Mouse (Mus musculus) spleen, adult 2 months (tissue): Measurements from ENCODE around the gene Krtap15. TPM values are rescaled to one million over a fixed set of nuclear protein-coding genes. Genes with fewer than 3 reads are reported as not detected.

Experiments used
- DNase-seq, 2 experiments: peaks; one replicate each; pipeline versions ENCODE4 v3.0.0 to v3.0.0-alpha.2; 2012 to 2021; ENCODE audit warnings: low spot score in 2 of 2, low read depth in 1 of 2
- H3K27ac ChIP-seq: fragments of 200-500 bp; 2 replicates; pipeline ENCODE4 v1.5.1; 2012; ENCODE audit warnings: low read length, inconsistent platforms; ENCODE audit not compliant: insufficient read depth
- H3K27me3 ChIP-seq: fragments of 200-500 bp; 2 replicates; pipeline ENCODE4 v1.6.1; 2012; ENCODE audit warnings: mild to moderate bottlenecking, moderate library complexity, low read length, inconsistent platforms; ENCODE audit not compliant: control insufficient read depth, insufficient read depth
- H3K36me3 ChIP-seq: fragments of 200-500 bp; 2 replicates; pipeline ENCODE4 v1.6.1; 2012; ENCODE audit warnings: mild to moderate bottlenecking, low read length, inconsistent platforms; ENCODE audit not compliant: control insufficient read depth, insufficient read depth
- H3K4me1 ChIP-seq: fragments of 200-500 bp; 2 replicates; pipeline ENCODE4 v1.6.1; 2011; ENCODE audit warnings: inconsistent platforms; ENCODE audit not compliant: control insufficient read depth, insufficient read depth, insufficient read length
- H3K4me3 ChIP-seq: fragments of 200-500 bp; 2 replicates; pipeline ENCODE4 v1.5.1; 2011; ENCODE audit warnings: mild to moderate bottlenecking, inconsistent platforms; ENCODE audit not compliant: insufficient read depth, insufficient read length; ENCODE audit errors: extremely low read depth
- CTCF ChIP-seq: fragments of 200-500 bp; IDR thresholded peaks from 2 replicates; pipeline ENCODE4 v1.5.1; 2011; ENCODE audit warnings: mild to moderate bottlenecking, inconsistent platforms; ENCODE audit not compliant: insufficient read depth, insufficient read length, insufficient replicate concordance; ENCODE audit errors: extremely low read depth
- POLR2A ChIP-seq: fragments of 200-500 bp; IDR thresholded peaks from 2 replicates; pipeline ENCODE4 v1.6.1; 2011; ENCODE audit warnings: low read depth, low read length, inconsistent platforms
- WGBS: fragments of 180-500 bp; shearing (Covaris S2); methylation state at CpG from one replicate; pipeline ENCODE4 v1.1.7; 2018; 5-methylcytosine and 5-hydroxymethylcytosine counted together
- polyA plus RNA-seq: library from polyadenylated mRNA; depleted of rRNA; stranded (reverse); fragments of >200 nt; gene quantifications from 2 replicates; pipeline ENCODE4 v1.2.3, GENCODE M21; 2012; rRNA removed

Gene Krtap15
- polyA plus RNA-seq, 1 experiment, result not detected

DNA sequence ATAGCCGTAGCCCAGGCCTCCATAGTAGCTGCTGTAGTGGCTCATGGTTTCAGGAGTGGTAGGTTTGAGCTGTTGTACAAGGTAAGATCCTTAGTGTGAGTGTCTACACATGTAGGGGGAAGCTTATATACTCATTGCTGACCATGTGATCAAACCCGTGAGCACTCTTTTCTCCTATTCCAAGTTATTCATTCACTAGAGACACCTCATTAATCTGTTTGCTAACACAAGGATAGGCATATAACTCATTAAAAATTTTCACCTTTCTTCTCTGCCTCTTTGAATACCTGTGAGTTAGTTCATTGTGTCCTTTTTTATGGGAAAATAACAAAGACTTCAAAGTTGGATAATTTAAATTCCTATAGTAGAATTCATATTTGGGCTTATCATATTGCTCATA, 57.9 kb downstream of the Krtap15 start, which contains the start of gene Krtap19-3:
Krtap19-3 (minus strand) TSS at position 101 of the 400 bp plus-strand sequence.
- Histone ChIP-seq H3K4me1 (no peaks in the 10 kb centered on the region), H3K27ac (no peak within 1 kb of the TSS), H3K36me3 (no peaks in the 10 kb centered on the region), H3K4me3 (no peak within 1 kb of the TSS), H3K27me3 (no peaks in the 10 kb centered on the region)
- no peak for TF ChIP-seq CTCF
- no peak for TF ChIP-seq POLR2A
- DNase-seq, result no peak
- WGBS, result 93% methylated on average over 2 of the region's 2 CpGs

Other genes starting within 250 kb of the Krtap15 start
- not detected in 2 replicates for gene Krtap24-1, start 207.9 kb upstream of the Krtap15 start, polyA plus RNA-seq
- not detected in 2 replicates for gene 2310079G19Rik, start 192.5 kb upstream of the Krtap15 start, polyA plus RNA-seq
- not detected in 2 replicates for gene Krtap26-1, start 172.4 kb upstream of the Krtap15 start, polyA plus RNA-seq
- gene Krtap27-1, start 148.5 kb upstream of the Krtap15 start, polyA plus RNA-seq, result not detected in 2 replicates
- gene 2310061N02Rik, start 112.3 kb upstream of the Krtap15 start, polyA plus RNA-seq, result not detected in 2 replicates
- not detected in 2 replicates for gene Krtap13-1, start 91.4 kb upstream of the Krtap15 start, polyA plus RNA-seq
- not detected in 2 replicates for gene Krtap13, start 68.6 kb upstream of the Krtap15 start, polyA plus RNA-seq
- not detected in 2 replicates for gene 2310034C09Rik, start 61.4 kb upstream of the Krtap15 start, polyA plus RNA-seq
- gene 2310057N15Rik, start 46.0 kb upstream of the Krtap15 start, polyA plus RNA-seq, result not detected in 2 replicates
- not detected in 2 replicates for gene Gm5965, start 42.3 kb upstream of the Krtap15 start, polyA plus RNA-seq
- gene Gm20741, start 8.0 kb upstream of the Krtap15 start, polyA plus RNA-seq, result not detected in 2 replicates
- not detected in 2 replicates for gene Krtap14, start 5.9 kb downstream of the Krtap15 start, polyA plus RNA-seq
- not detected in 2 replicates for gene Krtap19-1, start 49.2 kb downstream of the Krtap15 start, polyA plus RNA-seq
- not detected in 2 replicates for gene Krtap19-2, start 54.1 kb downstream of the Krtap15 start, polyA plus RNA-seq
- gene Krtap19-3, start 57.8 kb downstream of the Krtap15 start, polyA plus RNA-seq, result not detected in 2 replicates
- not detected in 2 replicates for gene Krtap19-4, start 64.9 kb downstream of the Krtap15 start, polyA plus RNA-seq
- gene Krtap19-5, start 76.2 kb downstream of the Krtap15 start, polyA plus RNA-seq, result not detected in 2 replicates
- not detected in 2 replicates for gene Krtap19-9b, start 112.0 kb downstream of the Krtap15 start, polyA plus RNA-seq
- gene Krtap16-3, start 142.7 kb downstream of the Krtap15 start, polyA plus RNA-seq, result not detected in 2 replicates
- not detected in 2 replicates for gene Krtap22-2, start 190.5 kb downstream of the Krtap15 start, polyA plus RNA-seq
- gene Gm10229, start 195.1 kb downstream of the Krtap15 start, polyA plus RNA-seq, result not detected in 2 replicates
- not detected in 2 replicates for gene Krtap6-1, start 211.5 kb downstream of the Krtap15 start, polyA plus RNA-seq
- not detected in 2 replicates for gene Gm10228, start 221.3 kb downstream of the Krtap15 start, polyA plus RNA-seq
- gene Krtap6-5, start 227.7 kb downstream of the Krtap15 start, polyA plus RNA-seq, result not detected in 2 replicates
- not detected in 2 replicates for gene 1110025L11Rik, start 243.8 kb downstream of the Krtap15 start, polyA plus RNA-seq